In genomic region chr7:125833471-125833870, GRCm38 (mm10) we compare ENCODE assay signal across 21 mouse cellular contexts.
"Had no signal": no experiment of that assay in that cellular context is flagged by ENCODE, and none has a peak within 500 bp of the region (broad histone marks: within the 10 kb centered on the region; RNA-seq: fewer than 3 reads in every experiment).

No protein-coding gene starts in this region.

- ATAC-seq: midbrain, embryonic 15.5 days had no signal

- H3K4me3 ChIP-seq: left cerebral cortex, adult 2 months; limb, embryonic 13.5 days; liver, embryonic 13.5 days; midbrain, embryonic 12.5 days; midbrain, embryonic 15.5 days; neural tube, embryonic 12.5 days; neural tube, embryonic 15.5 days had no signal

- H3K4me2 ChIP-seq: limb, embryonic 13.5 days; liver, embryonic 13.5 days; midbrain, embryonic 12.5 days; midbrain, embryonic 15.5 days; neural tube, embryonic 12.5 days; neural tube, embryonic 15.5 days had no signal

- DNase-seq: kidney, postnatal 25 days; layer of hippocampus, postnatal 36 days; left cerebral cortex, postnatal 4 days; liver, embryonic 13.5 days; lung, adult 2 months; lung, postnatal 14 days; right cerebral cortex, adult 18-20 months; right cerebral cortex, postnatal 14 days; right cerebral cortex, postnatal 4 days; thymus, adult 2 months; thymus, postnatal 14 days; thymus, postnatal 4 days had no signal

- H3K27me3 ChIP-seq: limb, embryonic 13.5 days; liver, embryonic 13.5 days; midbrain, embryonic 12.5 days; midbrain, embryonic 15.5 days; neural tube, embryonic 12.5 days; neural tube, embryonic 15.5 days had no signal

- H3K27ac ChIP-seq: kidney, postnatal 0 days; left cerebral cortex, adult 2 months; limb, embryonic 13.5 days; liver, embryonic 13.5 days; macrophage; midbrain, embryonic 12.5 days; midbrain, embryonic 15.5 days; neural tube, embryonic 12.5 days; neural tube, embryonic 15.5 days; stomach, postnatal 0 days had no signal

- H3K36me3 ChIP-seq: liver, embryonic 13.5 days; midbrain, embryonic 12.5 days; midbrain, embryonic 15.5 days; neural tube, embryonic 12.5 days had no signal

- H3K9ac ChIP-seq: limb, embryonic 13.5 days; liver, embryonic 13.5 days; midbrain, embryonic 12.5 days; midbrain, embryonic 15.5 days; neural tube, embryonic 12.5 days; neural tube, embryonic 15.5 days had no signal

- H3K9me3 ChIP-seq: limb, embryonic 13.5 days; liver, embryonic 13.5 days; midbrain, embryonic 12.5 days; midbrain, embryonic 15.5 days; neural tube, embryonic 12.5 days; neural tube, embryonic 15.5 days had no signal
